Mouse (Mus musculus): ENCODE results near the gene Pard3b.

Pard3b gene

GRCm38 (mm10) chr1:61925541-61925940 is 286.9 kb downstream of the Pard3b start:
- no peak for DNase-seq (ENCODE audit: low read depth, low spot score)

- DNase-seq (ENCODE audit: low read depth, low spot score), result no peak
These were observed 289.6 kb downstream of the Pard3b start for GRCm38 (mm10) chr1:61928131-61928761.

GRCm38 (mm10) chr1:61933574-61933973 is 294.9 kb downstream of the Pard3b start:
- DNase-seq (ENCODE audit: low read depth, low spot score), result no peak

GRCm38 (mm10) chr1:61934760-61935159 is 296.1 kb downstream of the Pard3b start:
- DNase-seq (ENCODE audit: low read depth, low spot score), result no peak

GRCm38 (mm10) chr1:61939882-61940281 is 301.3 kb downstream of the Pard3b start:
- DNase-seq (ENCODE audit: low read depth, low spot score), result no peak

GRCm38 (mm10) chr1:61961533-61961932 is 322.9 kb downstream of the Pard3b start:
- no peak for DNase-seq (ENCODE audit: low read depth, low spot score)

GRCm38 (mm10) chr1:61962571-61962970 is 323.9 kb downstream of the Pard3b start:
- DNase-seq (ENCODE audit: low read depth, low spot score), result no peak

GRCm38 (mm10) chr1:61967124-61967523 is 328.5 kb downstream of the Pard3b start:
- peak; percentile 5 for DNase-seq (ENCODE audit: low read depth, low spot score)

GRCm38 (mm10) chr1:61967807-61968206 is 329.2 kb downstream of the Pard3b start:
- DNase-seq (ENCODE audit: low read depth, low spot score), result no peak

GRCm38 (mm10) chr1:61997711-61998110 is 359.1 kb downstream of the Pard3b start:
- no peak for DNase-seq (ENCODE audit: low read depth, low spot score)

GRCm38 (mm10) chr1:62008811-62009210 is 370.2 kb downstream of the Pard3b start:
- DNase-seq (ENCODE audit: low read depth, low spot score), result no peak

GRCm38 (mm10) chr1:62011712-62012111 is 373.1 kb downstream of the Pard3b start:
- DNase-seq (ENCODE audit: low read depth, low spot score), result no peak

- no peak for DNase-seq (ENCODE audit: low read depth, low spot score)
These were observed 378.1 kb downstream of the Pard3b start for GRCm38 (mm10) chr1:62016536-62017300.

GRCm38 (mm10) chr1:62018276-62018675 is 379.7 kb downstream of the Pard3b start:
- no peak for DNase-seq (ENCODE audit: low read depth, low spot score)

GRCm38 (mm10) chr1:62019743-62020142 is 381.1 kb downstream of the Pard3b start:
- no peak for DNase-seq (ENCODE audit: low read depth, low spot score)

GRCm38 (mm10) chr1:62041718-62042117 is 403.1 kb downstream of the Pard3b start:
- peak; percentile 29 for DNase-seq (ENCODE audit: low read depth, low spot score)

GRCm38 (mm10) chr1:62048592-62048991 is 410.0 kb downstream of the Pard3b start:
- no peak for DNase-seq (ENCODE audit: low read depth, low spot score)

- no peak for DNase-seq (ENCODE audit: low read depth, low spot score)
These were observed 412.7 kb downstream of the Pard3b start for GRCm38 (mm10) chr1:62051186-62051825.

GRCm38 (mm10) chr1:62053167-62053638 is 414.6 kb downstream of the Pard3b start:
- DNase-seq (ENCODE audit: low read depth, low spot score), result no peak

- DNase-seq (ENCODE audit: low read depth, low spot score), result no peak
These were observed 416.7 kb downstream of the Pard3b start for GRCm38 (mm10) chr1:62055280-62055679.

GRCm38 (mm10) chr1:62070617-62071016 is 432.0 kb downstream of the Pard3b start:
- DNase-seq (ENCODE audit: low read depth, low spot score), result no peak

- DNase-seq (ENCODE audit: low read depth, low spot score), result no peak
These were observed 432.5 kb downstream of the Pard3b start for GRCm38 (mm10) chr1:62071139-62071538.

GRCm38 (mm10) chr1:62076171-62076570 is 437.5 kb downstream of the Pard3b start:
- no peak for DNase-seq (ENCODE audit: low read depth, low spot score)
